Mouse (Mus musculus) myocyte (in vitro differentiated cells): ENCODE measurements at regions not wholly inside any gene's neighbourhood (a gene's known extent, or its start where the extent isn't known, plus 50 kb on each side); places are given as distances from the start of the nearest gene placed in this dataset.

Source experiments
- H3K27me3 ChIP-seq: one replicate; pipeline ENCODE4 v1.6.1; 2011; ENCODE audit not compliant: control insufficient read depth, insufficient read depth, insufficient read length
- H3K36me3 ChIP-seq: one replicate; pipeline ENCODE4 v1.6.1; 2011; ENCODE audit not compliant: control insufficient read depth, insufficient read depth
- H3K4me2 ChIP-seq: one replicate; pipeline ENCODE4 v1.6.1; 2011; ENCODE audit warnings: low read depth, control low read depth
- H3K4me3 ChIP-seq: one replicate; pipeline ENCODE4 v1.5.1; 2011; ENCODE audit warnings: mild to moderate bottlenecking, control low read depth, moderate library complexity
- H3K79me2 ChIP-seq: one replicate; pipeline ENCODE4 v1.6.1; 2011; ENCODE audit not compliant: control insufficient read depth, insufficient read depth
- H3ac ChIP-seq: one replicate; pipeline ENCODE4 v1.6.1; 2011; ENCODE audit not compliant: control insufficient read depth, insufficient read length
- CEBPB ChIP-seq: IDR thresholded peaks from 2 replicates; pipeline ENCODE4 v1.6.1; 2011; ENCODE audit warnings: mild to moderate bottlenecking, moderate library complexity; ENCODE audit not compliant: poor library complexity, insufficient read depth, severe bottlenecking
- E2F4 ChIP-seq: IDR thresholded peaks from one replicate; pipeline ENCODE4 v1.6.1; 2011; ENCODE audit warnings: mild to moderate bottlenecking, control low read depth, moderate library complexity; ENCODE audit not compliant: insufficient read depth
- MAX ChIP-seq: IDR thresholded peaks from one replicate; pipeline ENCODE4 v1.6.1; 2011; ENCODE audit warnings: low read depth, mild to moderate bottlenecking, control low read depth
- MYOD1 ChIP-seq, 3 experiments: IDR thresholded peaks; one replicate each; pipeline ENCODE4 v1.6.1; 2011; ENCODE audit warnings: control low read depth in 2 of 3, low read depth in 2 of 3, mild to moderate bottlenecking in 2 of 3, moderate library complexity in 1 of 3; ENCODE audit not compliant: insufficient read length in 2 of 3, control insufficient read depth in 1 of 3
- MYOG ChIP-seq, 3 experiments: IDR thresholded peaks; one replicate each; pipeline ENCODE4 v1.6.1; 2011; ENCODE audit warnings: control low read depth in 2 of 3, low read depth in 2 of 3, mild to moderate bottlenecking in 2 of 3; ENCODE audit not compliant: insufficient read length in 2 of 3, control insufficient read depth in 1 of 3, insufficient read depth in 1 of 3
- POLR2A ChIP-seq: IDR thresholded peaks from one replicate; pipeline ENCODE4 v1.6.1; 2011; ENCODE audit warnings: low read depth, mild to moderate bottlenecking, control low read depth, moderate library complexity; ENCODE audit not compliant: insufficient read length
- POLR2AphosphoS2 ChIP-seq: IDR thresholded peaks from one replicate; pipeline ENCODE4 v1.6.1; 2011; ENCODE audit warnings: low read depth, control low read depth; ENCODE audit not compliant: insufficient read length
- REST ChIP-seq: IDR thresholded peaks from one replicate; pipeline ENCODE4 v1.6.1; 2011; ENCODE audit warnings: mild to moderate bottlenecking, control low read depth, moderate library complexity; ENCODE audit not compliant: insufficient read depth, insufficient read length
- SRF ChIP-seq: IDR thresholded peaks from one replicate; pipeline ENCODE4 v1.6.1; 2011; ENCODE audit warnings: low read depth; ENCODE audit not compliant: control insufficient read depth, insufficient read length
- TCF12 ChIP-seq: IDR thresholded peaks from one replicate; pipeline ENCODE4 v1.6.1; 2011; ENCODE audit warnings: mild to moderate bottlenecking, control low read depth; ENCODE audit not compliant: poor library complexity, insufficient read depth, severe bottlenecking
- TCF3 ChIP-seq: IDR thresholded peaks from one replicate; pipeline ENCODE4 v1.6.1; 2011; ENCODE audit warnings: low read depth, control low read depth; ENCODE audit not compliant: insufficient read length
- USF1 ChIP-seq: IDR thresholded peaks from one replicate; pipeline ENCODE4 v1.6.1; 2011; ENCODE audit warnings: low read depth, mild to moderate bottlenecking, control low read depth, moderate library complexity

- TF ChIP-seq POLR2A (no peak), SRF (no peak), MAX (no peak), REST (no peak), MYOG (IDR thresholded peaks at IDR 0.05; ENCODE audit: control insufficient read depth in 1 of 3, insufficient read depth in 1 of 3, insufficient read length in 2 of 3, low read depth in 2 of 3) (no peak), CEBPB (no peak), E2F4 (no peak), MYOD1 (IDR thresholded peaks at IDR 0.05; ENCODE audit: control insufficient read depth in 1 of 3, insufficient read length in 2 of 3, low read depth in 2 of 3) (no peak), POLR2AphosphoS2 (no peak), TCF3 (no peak), TCF12 (no peak)
Measured at GRCm38 (mm10) chr7:115217712-115218111, 474.2 kb downstream of the Insc start.

GRCm38 (mm10) chr7:115218596-115219180 lies 475.2 kb downstream of the Insc start:
- Histone ChIP-seq H3K4me2 (no peak overlapping the region), H3K36me3 (no peaks in the 10 kb centered on the region)

More at GRCm38 (mm10) chr7:115217712-115218111, 474.2 kb downstream of the Insc start:
- Histone ChIP-seq H3ac (no peak overlapping the region), H3K4me2 (no peak overlapping the region), H3K36me3 (no peaks in the 10 kb centered on the region), H3K27me3 (no peaks in the 10 kb centered on the region), H3K79me2 (no peaks in the 10 kb centered on the region), H3K4me3 (no peak overlapping the region)

DNA sequence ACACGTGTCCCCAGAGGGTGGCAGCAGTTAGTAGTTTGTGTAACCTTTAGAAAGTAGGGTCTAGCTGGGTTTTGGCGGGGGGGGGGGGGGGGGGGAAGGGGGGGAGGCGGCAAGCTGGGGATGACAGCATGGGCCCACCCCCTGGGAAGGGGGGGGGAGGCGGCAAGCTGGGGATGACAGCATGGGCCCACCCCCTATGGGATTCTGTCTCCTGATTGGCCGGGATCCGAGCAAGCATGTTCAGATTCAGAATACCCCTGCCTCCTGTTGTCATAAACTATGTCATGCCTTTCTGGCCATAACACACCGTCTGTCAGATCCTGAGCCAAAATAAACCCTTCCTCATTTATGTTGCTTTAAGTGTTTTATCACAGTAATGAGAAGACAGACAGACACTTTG lies 479.1 kb downstream of the Insc start:
- no peak overlapping the region for H3K4me3 ChIP-seq
- no peak for TF ChIP-seq TCF12
- no peak for TF ChIP-seq USF1
- TF ChIP-seq E2F4: no peak
- no peak for TF ChIP-seq MYOG (IDR thresholded peaks at IDR 0.05; ENCODE audit: control insufficient read depth in 1 of 3, insufficient read depth in 1 of 3, insufficient read length in 2 of 3, low read depth in 2 of 3)
- TF ChIP-seq MAX: no peak
- TF ChIP-seq SRF: no peak
- no peak for TF ChIP-seq TCF3
- no peak for TF ChIP-seq POLR2A
- no peak for TF ChIP-seq MYOD1 (IDR thresholded peaks at IDR 0.05; ENCODE audit: control insufficient read depth in 1 of 3, insufficient read length in 2 of 3, low read depth in 2 of 3)
- TF ChIP-seq REST: no peak
- no peak for TF ChIP-seq CEBPB
- no peak for TF ChIP-seq POLR2AphosphoS2
- H3K79me2 ChIP-seq: no peaks in the 10 kb centered on the region
- no peak overlapping the region for H3K4me2 ChIP-seq
- no peak overlapping the region for H3ac ChIP-seq
- H3K27me3 ChIP-seq: no peaks in the 10 kb centered on the region
- no peaks in the 10 kb centered on the region for H3K36me3 ChIP-seq

More at GRCm38 (mm10) chr7:115218596-115219180, 475.2 kb downstream of the Insc start:
- Histone ChIP-seq H3K79me2 (no peaks in the 10 kb centered on the region), H3K27me3 (no peaks in the 10 kb centered on the region), H3K4me3 (no peak overlapping the region), H3ac (no peak overlapping the region)
- TF ChIP-seq CEBPB: no peak

GRCm38 (mm10) chr7:115230525-115230924 lies 487.0 kb downstream of the Insc start:
- no peak for TF ChIP-seq E2F4
- TF ChIP-seq CEBPB: no peak
- no peak for TF ChIP-seq MYOG (IDR thresholded peaks at IDR 0.05; ENCODE audit: control insufficient read depth in 1 of 3, insufficient read depth in 1 of 3, insufficient read length in 2 of 3, low read depth in 2 of 3)
- TF ChIP-seq TCF12: no peak
- TF ChIP-seq POLR2A: no peak
- no peak for TF ChIP-seq POLR2AphosphoS2
- no peak for TF ChIP-seq MYOD1 (IDR thresholded peaks at IDR 0.05; ENCODE audit: control insufficient read depth in 1 of 3, insufficient read length in 2 of 3, low read depth in 2 of 3)
- TF ChIP-seq MAX: no peak
- no peak for TF ChIP-seq USF1
- no peak for TF ChIP-seq REST
- TF ChIP-seq TCF3: no peak
- TF ChIP-seq SRF: no peak
- Histone ChIP-seq H3K4me2 (no peak overlapping the region), H3K4me3 (no peak overlapping the region), H3K27me3 (no peaks in the 10 kb centered on the region), H3K36me3 (no peaks in the 10 kb centered on the region), H3ac (no peak overlapping the region), H3K79me2 (no peaks in the 10 kb centered on the region)

- Histone ChIP-seq H3K4me2 (no peak overlapping the region), H3ac (no peak overlapping the region), H3K36me3 (no peaks in the 10 kb centered on the region), H3K4me3 (no peak overlapping the region), H3K27me3 (no peaks in the 10 kb centered on the region), H3K79me2 (no peaks in the 10 kb centered on the region)
- no peak for TF ChIP-seq MAX
- TF ChIP-seq CEBPB: no peak
- TF ChIP-seq TCF3: no peak
Measured at GRCm38 (mm10) chr7:115233850-115234436, 490.4 kb downstream of the Insc start.
